Mouse (Mus musculus) ES-E14 (cell line): ENCODE data around the gene Ankrd28.

Experiments used
- CHD2 ChIP-seq: IDR thresholded peaks from 2 replicates; pipeline ENCODE4 v1.6.1; 2014; ENCODE audit warnings: mild to moderate bottlenecking, low read depth, low read length, inconsistent platforms
- HCFC1 ChIP-seq: IDR thresholded peaks from 2 replicates; pipeline ENCODE4 v1.6.1; 2012; ENCODE audit warnings: low read length, inconsistent platforms, borderline replicate concordance; ENCODE audit not compliant: insufficient read depth
- ZNF384 ChIP-seq: IDR thresholded peaks from 2 replicates; pipeline ENCODE4 v1.6.1; 2012; ENCODE audit warnings: low read depth, low read length, inconsistent platforms

DNA sequence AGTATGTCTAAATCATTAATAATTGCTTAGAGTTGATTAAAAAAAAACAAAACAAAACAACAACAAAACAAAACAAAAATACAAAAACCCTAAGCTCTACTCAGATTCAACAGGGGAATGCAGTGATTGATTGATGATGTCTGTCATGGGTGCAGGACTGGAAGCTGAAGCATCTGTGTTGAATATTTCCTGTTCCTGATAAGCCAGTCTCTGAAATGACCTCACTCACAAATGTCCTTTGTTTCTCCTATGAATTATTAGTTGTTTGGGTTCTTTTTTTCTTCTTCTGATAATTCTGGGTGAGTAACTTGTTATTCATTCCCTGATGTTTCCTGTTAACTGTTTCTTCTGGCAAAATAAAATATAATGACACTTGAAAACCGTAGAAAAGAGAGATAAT is 38.1 kb upstream of the Ankrd28 start:
- TF ChIP-seq HCFC1 (no peak), CHD2 (no peak), ZNF384 (no peak)
